ENCODE assay signal across 17 mouse cellular contexts in genomic region chr9:98929496-98929895, GRCm38 (mm10). TPM values are rescaled to one million over a fixed set of nuclear protein-coding genes. Genes with fewer than 3 reads are reported as not detected.
A peak's percentile ranks its signal among the peaks of the same experiment; 100 is the strongest.
DNase-seq lines count a peak whose midpoint lies in the region; ATAC-seq and TF ChIP-seq lines count a peak whose summit lies in the region.
"Had no signal": no experiment of that assay in that cellular context is flagged by ENCODE, and none has a peak within 500 bp of the region (broad histone marks: within the 10 kb centered on the region; RNA-seq: fewer than 3 reads in every experiment).

No protein-coding gene starts in this region.

- peak; percentile 19 for DNase-seq in embryo, embryonic 10.5 days (ENCODE audit: low spot score)
- no peak for DNase-seq in embryo, embryonic 11 days
- no peak for DNase-seq in lung, adult 2 months
- no peak for DNase-seq in lung, postnatal 36 days
- peak; percentile 58 for DNase-seq in ES-CJ7 (ENCODE audit: low read depth, low spot score)
- DNase-seq in liver, embryonic 14.5 days (ENCODE audit: low read depth in 3 of 3, low spot score in 3 of 3) = no peak
- DNase-seq in urinary bladder, adult 18-20 months (ENCODE audit: low spot score in 2 of 2) = no peak
- DNase-seq: cerebellum, postnatal 36 days; lung, postnatal 10 days; right cerebral cortex, postnatal 25 days had no signal

- ATAC-seq in liver, embryonic 14.5 days (ENCODE audit: insufficient read depth) = no peak
- ATAC-seq in inflammation-experienced regulatory T-cells, adult 6 months = no peak
- ATAC-seq: intestine, embryonic 15.5 days; midbrain, embryonic 15.5 days had no signal

- no peak for TF ChIP-seq POLR2A in lung, adult 2 months (IDR thresholded peaks at IDR 0.05; ENCODE audit: borderline replicate concordance, extremely low read depth, low read depth, low read length)

- H3K27ac ChIP-seq in liver, embryonic 14.5 days = no peak overlapping the region
- H3K27ac ChIP-seq: embryonic facial prominence, embryonic 15.5 days; intestine, embryonic 15.5 days; midbrain, embryonic 15.5 days; stomach, embryonic 15.5 days had no signal

- H3K9me3 ChIP-seq in liver, embryonic 14.5 days (ENCODE audit: control insufficient read depth, low read length) = no peaks in the 10 kb centered on the region
- H3K9me3 ChIP-seq: embryonic facial prominence, embryonic 15.5 days; intestine, embryonic 15.5 days; midbrain, embryonic 15.5 days; stomach, embryonic 15.5 days had no signal

- TF ChIP-seq EP300 in liver, embryonic 14.5 days (IDR thresholded peaks at IDR 0.05; ENCODE audit: low read depth) = no peak

- no peaks in the 10 kb centered on the region for H3K27me3 ChIP-seq in liver, embryonic 14.5 days (ENCODE audit: control insufficient read depth, insufficient read depth, low read length)
- H3K27me3 ChIP-seq: embryonic facial prominence, embryonic 15.5 days; intestine, embryonic 15.5 days; stomach, embryonic 15.5 days had no signal

- no peak overlapping the region for H3K9ac ChIP-seq in liver, embryonic 14.5 days (replicated peaks)
- H3K9ac ChIP-seq: embryonic facial prominence, embryonic 15.5 days; intestine, embryonic 15.5 days; midbrain, embryonic 15.5 days; stomach, embryonic 15.5 days had no signal

- 93% methylated on average over 2 of the region's 2 CpGs for WGBS in lung, adult 2 months
- 72% methylated on average over 2 of the region's 2 CpGs for WGBS in liver, embryonic 14.5 days (ENCODE audit: insufficient replicate concordance)

- TF ChIP-seq CTCF in lung, adult 2 months (IDR thresholded peaks at IDR 0.05; ENCODE audit: insufficient read depth, low read length) = 0 out of 2 replicates have a peak, but pooled peaks have one; percentile 18
- TF ChIP-seq CTCF in liver, embryonic 14.5 days (IDR thresholded peaks at IDR 0.05; ENCODE audit: low read depth) = peak; percentile 65

- H3K36me3 ChIP-seq in liver, embryonic 14.5 days (replicated peaks; ENCODE audit: control insufficient read depth, insufficient read depth, low read depth) = no peaks in the 10 kb centered on the region
- H3K36me3 ChIP-seq: embryonic facial prominence, embryonic 15.5 days; intestine, embryonic 15.5 days; midbrain, embryonic 15.5 days; stomach, embryonic 15.5 days had no signal

- no peak overlapping the region for H3K4me3 ChIP-seq in lung, adult 2 months (replicated peaks; ENCODE audit: extremely low read depth, low read depth, low read length)
- no peak overlapping the region for H3K4me3 ChIP-seq in liver, embryonic 14.5 days (ENCODE audit: insufficient read depth in 1 of 2, low read depth in 2 of 2, low read length in 2 of 2)
- H3K4me3 ChIP-seq: embryonic facial prominence, embryonic 15.5 days; intestine, embryonic 15.5 days; midbrain, embryonic 15.5 days; stomach, embryonic 15.5 days had no signal

- H3K4me2 ChIP-seq in liver, embryonic 14.5 days (ENCODE audit: low read depth) = no peak overlapping the region
- H3K4me2 ChIP-seq: embryonic facial prominence, embryonic 15.5 days; intestine, embryonic 15.5 days; midbrain, embryonic 15.5 days; stomach, embryonic 15.5 days had no signal

- H3K4me1 ChIP-seq in lung, adult 2 months (ENCODE audit: control insufficient read depth, insufficient read depth, low read length) = no peaks in the 10 kb centered on the region
- no peaks in the 10 kb centered on the region for H3K4me1 ChIP-seq in liver, embryonic 14.5 days (replicated peaks; ENCODE audit: control insufficient read depth in 2 of 2, insufficient read depth in 2 of 2, low read length in 1 of 2)
- H3K4me1 ChIP-seq: embryonic facial prominence, embryonic 15.5 days; intestine, embryonic 15.5 days; stomach, embryonic 15.5 days had no signal

RNA-seq across cellular contexts. Expression of gene Foxl2, which starts 25.6 kb away (rescaled TPM):
- not detected in 2 replicates for polyA plus RNA-seq in lung, adult 2 months (2012; rRNA removed)
- not detected in 2 replicates for polyA plus RNA-seq in liver, embryonic 14.5 days (2012; rRNA removed)
- polyA plus RNA-seq in liver, embryonic 14.5 days (2014; fragmentation: Nextera tagmentation; extraction: Ambion mirVana) = not detected in 2 replicates
- not detected for polyA plus RNA-seq in inflammation-experienced regulatory T-cells, adult 6 months (2017; shearing (Covaris generic))
- polyA plus RNA-seq: heart, postnatal 0 days; intestine, embryonic 15.5 days; stomach, embryonic 15.5 days had no signal

RNA-seq across cellular contexts. Expression of gene 7420426K07Rik, which starts 26.6 kb away (rescaled TPM):
- polyA plus RNA-seq in lung, adult 2 months (2012; rRNA removed) = not detected in 2 replicates
- not detected in 2 replicates for polyA plus RNA-seq in liver, embryonic 14.5 days (2012; rRNA removed)
- polyA plus RNA-seq in liver, embryonic 14.5 days (2014; fragmentation: Nextera tagmentation; extraction: Ambion mirVana) = not detected in 2 replicates
- polyA plus RNA-seq in inflammation-experienced regulatory T-cells, adult 6 months (2017; shearing (Covaris generic)) = not detected
- polyA plus RNA-seq: embryonic facial prominence, embryonic 15.5 days; gonadal fat pad, adult 2 months; heart, postnatal 0 days; intestine, embryonic 15.5 days; midbrain, embryonic 15.5 days; stomach, embryonic 15.5 days had no signal

RNA-seq across cellular contexts. Expression of gene Faim, which starts 56.7 kb away (rescaled TPM):
- polyA plus RNA-seq in lung, adult 2 months (2012; rRNA removed) = 5.2 and 6.6 TPM in 2 replicates
- polyA plus RNA-seq in liver, embryonic 14.5 days (2012; rRNA removed) = 1.7 and 4.0 TPM in 2 replicates
- polyA plus RNA-seq in liver, embryonic 14.5 days (2014; fragmentation: Nextera tagmentation; extraction: Ambion mirVana) = 14.0 and 14.4 TPM in 2 replicates
- 10 to 100 TPM; 51.4 to 76.6 (median 60.3) TPM for polyA plus RNA-seq in inflammation-experienced regulatory T-cells, adult 6 months (2017; shearing (Covaris generic))

Comparison
In these comparisons a context has a peak if more than half of its experiments do, and no peak if none do; other contexts are left out.
1. DNase-seq: peak in embryo, embryonic 10.5 days (single experiment) and ES-CJ7 (single experiment); none in embryo, embryonic 11 days (single experiment), lung, adult 2 months (single experiment), lung, postnatal 36 days (single experiment), liver, embryonic 14.5 days (0 of 3) and urinary bladder, adult 18-20 months (0 of 2).